Mouse (Mus musculus) cerebellum, postnatal 4 days (tissue): Measurements from ENCODE around the gene Zbtb43.

ENCODE experiments used
- DNase-seq, 2 experiments: peaks; one replicate each; pipeline ENCODE4 v3.0.0; 2022; ENCODE audit warnings: low spot score in 2 of 2, mixed read lengths in 1 of 2

The Zbtb43 gene

DNA sequence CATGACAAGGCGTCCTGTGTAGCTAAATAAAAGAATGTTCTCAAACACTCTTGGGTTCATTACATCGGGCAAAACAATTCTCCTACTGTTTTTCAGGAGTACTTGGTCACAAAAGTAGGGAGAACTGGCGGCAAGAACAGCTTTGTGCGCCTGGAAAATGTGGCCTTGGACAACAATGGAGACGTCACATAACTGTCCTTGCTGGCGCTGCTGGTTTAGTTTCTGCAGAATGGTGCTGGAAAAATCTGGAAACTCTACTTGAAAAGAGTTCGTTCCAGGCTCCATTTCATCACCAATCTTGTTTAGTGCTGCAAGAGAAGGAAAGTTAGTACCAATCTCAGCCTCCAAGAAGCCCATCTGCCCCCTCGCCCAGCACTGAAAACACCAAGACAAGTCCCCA, 13.5 kb downstream of the Zbtb43 start:
- no peak for DNase-seq

DNA sequence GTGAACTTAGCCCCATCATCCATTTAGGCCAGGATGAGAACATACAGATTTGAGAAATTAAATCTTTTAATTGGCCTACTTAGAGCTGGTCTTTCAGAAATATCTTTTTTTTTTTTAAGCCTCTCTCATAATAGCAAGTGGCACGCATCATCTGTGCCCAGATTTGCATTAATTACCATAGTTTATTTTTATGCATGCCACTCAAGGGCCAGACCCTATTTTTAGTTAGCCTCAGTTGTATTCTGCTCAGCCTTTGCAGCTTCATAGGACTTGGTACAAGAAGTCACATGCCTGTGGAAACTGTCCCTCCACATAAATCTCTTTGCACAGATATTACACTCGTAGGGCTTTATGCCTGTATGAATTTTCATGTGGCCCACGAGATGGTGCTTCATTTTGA, 14.9 kb downstream of the Zbtb43 start:
- DNase-seq, result no peak

DNA sequence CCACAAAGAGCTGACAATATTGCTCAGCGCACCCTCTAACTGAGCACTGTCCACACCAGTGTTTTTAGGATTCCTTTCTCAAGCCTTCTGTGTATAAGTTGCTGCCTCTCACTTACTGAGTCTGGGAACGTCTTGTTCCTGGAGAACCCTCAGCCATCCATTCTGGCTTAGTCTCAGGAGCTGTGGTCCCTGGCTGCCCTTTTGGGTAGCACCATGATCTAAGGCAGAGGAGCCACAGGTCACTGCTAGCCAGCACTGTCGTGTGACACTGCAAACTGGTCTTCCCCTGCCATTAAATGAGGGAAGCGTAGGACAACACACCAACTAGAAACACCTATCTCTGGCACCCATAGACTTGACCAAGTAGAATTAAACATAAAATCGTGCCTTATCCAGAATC, 15.6 kb downstream of the Zbtb43 start:
- no peak for DNase-seq

DNA sequence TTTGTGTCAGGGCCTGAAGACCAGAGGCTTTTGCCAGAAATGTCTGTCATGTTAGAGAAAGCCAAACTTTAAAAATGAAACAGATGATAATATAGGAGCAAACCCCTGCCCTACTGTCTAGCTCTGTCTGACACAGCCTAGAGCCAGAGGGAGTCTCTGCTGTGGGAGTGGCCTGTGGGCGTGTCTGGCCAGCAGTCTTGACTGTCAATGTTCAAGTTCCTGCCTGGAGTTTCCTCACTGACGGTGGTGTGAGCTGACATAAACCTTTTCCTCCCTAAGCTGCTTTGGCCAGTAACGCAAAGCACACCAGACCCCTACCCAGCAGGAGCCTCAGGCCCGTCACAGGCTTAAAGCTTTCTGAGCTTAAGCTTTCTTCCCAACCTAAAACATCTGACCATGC, 16.2 kb downstream of the Zbtb43 start:
- DNase-seq, result no peak

DNA sequence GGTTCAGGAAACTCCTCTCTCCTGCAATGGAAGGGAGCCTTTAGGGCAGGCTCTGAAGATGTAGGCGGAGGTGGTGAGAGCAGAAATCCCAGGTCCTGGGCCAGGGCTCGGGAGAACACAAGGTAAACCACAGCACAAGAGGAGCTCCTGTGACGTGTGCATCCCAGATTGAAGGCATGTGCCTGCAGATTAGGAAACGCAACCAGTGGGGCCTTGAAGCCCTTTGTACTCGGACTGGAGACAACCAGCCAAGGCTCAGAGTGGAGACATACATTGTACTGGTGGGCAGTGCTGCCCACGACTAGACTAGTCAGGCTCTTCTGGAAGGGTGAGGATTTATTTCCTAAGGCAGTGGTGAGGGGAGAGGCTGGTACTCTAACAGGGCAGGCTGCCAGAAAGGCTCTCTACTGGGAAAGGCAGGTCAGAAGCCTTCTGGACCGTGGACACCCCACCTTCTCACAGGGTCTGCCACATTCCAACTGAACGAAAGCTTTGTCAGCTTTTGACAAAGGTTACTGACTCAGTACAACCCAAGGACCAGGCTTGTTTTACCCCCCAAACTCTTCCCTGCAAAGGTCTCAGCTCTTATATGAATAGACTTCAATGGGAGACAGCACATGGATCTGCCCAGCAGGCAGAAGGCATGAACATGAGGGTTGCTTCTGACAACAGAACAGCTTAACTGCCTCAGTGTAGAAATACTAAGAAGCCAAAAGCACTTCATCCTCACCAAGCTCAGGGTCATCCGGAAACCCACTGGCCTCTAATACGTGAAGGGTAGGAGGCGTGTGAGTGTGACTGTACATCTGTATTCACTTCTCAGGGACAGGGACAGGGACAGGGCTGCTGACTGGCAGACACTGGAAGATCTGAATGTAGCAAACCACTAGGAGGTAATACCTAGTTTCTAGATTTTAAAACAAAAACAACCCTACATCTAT, 17.1 kb downstream of the Zbtb43 start:
- DNase-seq, result no peak

DNA sequence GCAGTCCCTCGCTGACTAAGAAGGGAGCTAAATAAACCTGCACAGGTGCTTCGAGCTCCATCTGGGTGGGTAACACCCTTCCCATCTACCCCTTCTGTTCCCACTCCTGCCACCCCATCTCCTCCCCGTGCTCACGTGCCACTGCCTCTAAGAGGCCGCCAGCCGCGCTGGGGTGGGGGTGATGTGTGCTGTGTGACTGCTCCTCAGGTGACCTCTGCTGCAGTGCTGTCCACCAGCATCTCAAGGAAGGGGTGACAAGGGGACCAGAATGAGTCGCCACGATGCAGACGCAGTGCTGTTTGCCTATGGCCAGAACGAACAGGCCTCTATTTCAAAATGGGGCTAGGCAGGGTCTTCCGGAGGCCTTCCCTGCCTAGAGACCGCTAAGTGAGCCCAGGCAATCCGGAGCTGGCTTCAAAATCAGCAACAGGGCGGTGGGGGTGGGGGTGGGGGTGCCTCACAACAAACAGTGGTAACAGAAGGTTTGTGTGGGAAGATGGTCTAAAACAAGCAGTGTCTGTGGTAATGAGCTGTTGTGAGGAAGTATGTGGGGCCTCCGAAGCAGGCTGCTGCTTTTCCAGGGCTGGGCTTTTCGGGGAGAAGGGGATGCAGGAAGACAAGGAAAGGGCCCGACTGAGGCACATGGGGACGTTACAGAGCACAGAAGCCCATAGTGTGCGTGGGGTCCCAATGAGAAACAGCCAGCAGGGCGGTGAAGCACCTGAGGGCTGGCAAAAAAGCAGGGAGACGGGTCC, 19.1 kb downstream of the Zbtb43 start:
- no peak for DNase-seq

DNA sequence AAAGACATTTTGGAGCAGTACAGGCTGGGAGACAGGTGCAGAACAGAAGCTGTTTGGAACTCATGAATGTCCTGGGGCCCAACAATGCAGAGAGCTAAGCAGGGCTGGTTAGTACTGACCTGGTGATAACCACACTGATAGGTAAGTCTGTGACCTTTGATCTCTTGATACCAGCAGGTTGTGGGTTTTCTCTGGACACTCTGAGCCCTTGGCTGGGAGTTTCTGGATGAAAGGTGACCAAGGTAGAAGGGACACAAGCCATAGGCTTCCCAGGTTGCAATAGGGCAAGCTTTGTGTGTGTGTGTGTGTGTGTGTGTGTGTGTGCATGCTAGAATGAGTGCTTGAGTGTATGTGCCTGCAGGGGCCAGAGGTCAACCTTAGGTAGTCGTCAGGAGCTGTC, 21.6 kb downstream of the Zbtb43 start:
- DNase-seq, result no peak

DNA sequence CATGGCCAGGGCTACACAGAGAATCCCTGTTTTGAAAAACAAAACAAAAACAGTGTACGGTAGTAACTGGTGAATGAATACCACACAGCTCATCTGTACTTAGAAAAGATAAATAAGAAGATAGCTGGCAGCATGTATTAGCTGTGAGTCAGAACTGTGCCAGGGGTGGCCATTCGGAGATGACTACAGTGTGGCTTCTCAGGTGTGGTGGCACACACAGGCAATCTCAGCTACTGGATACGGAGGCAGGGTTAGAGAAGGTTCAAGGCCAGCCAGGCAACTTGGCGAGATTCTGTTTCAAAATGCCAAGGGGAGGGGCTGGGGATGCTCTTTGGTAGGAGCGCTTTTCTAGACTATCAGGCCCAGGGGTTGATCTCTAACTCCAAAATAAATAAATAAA, 22.6 kb downstream of the Zbtb43 start:
- no peak for DNase-seq

DNA sequence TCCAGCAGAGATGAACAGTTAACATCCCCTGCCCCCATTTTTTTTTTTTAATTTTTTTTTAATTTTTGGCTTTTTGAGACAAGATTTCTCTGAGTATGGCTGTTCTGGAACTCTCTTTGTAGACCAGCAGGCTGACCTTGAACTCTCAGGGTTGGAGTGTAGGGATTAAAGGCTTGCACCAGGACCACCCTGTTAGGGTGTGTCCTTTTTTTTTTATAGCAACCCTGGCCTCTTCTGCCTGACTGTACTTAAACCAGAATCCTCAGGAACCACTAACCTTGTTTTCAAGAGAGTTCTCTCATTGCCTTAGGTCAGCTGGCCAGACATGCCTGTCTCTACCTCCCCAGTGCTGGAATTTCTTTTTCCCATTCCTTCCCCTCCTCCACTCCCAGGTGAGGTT, 23.5 kb downstream of the Zbtb43 start:
- no peak for DNase-seq

DNA sequence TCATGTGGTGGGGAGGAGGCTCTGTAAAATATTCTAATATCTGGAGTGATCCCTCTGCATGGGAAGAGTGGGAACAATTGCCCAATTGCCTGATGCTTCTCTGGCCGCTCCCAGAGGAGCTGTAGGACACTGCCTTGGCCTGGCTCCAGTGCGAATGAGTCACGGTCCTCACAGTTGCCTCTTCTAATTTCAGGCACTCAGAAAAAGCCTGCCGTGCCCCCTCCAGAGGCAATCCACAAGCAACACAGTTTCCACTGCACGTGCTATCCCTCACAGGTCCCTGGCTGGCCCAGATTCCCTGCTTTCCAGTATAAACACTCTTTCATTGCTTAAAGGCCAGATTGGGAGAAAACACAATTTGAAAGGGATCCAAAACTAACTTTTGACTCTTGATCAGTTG, 24.0 kb downstream of the Zbtb43 start:
- peak; percentile 44 to 70 for DNase-seq

DNA sequence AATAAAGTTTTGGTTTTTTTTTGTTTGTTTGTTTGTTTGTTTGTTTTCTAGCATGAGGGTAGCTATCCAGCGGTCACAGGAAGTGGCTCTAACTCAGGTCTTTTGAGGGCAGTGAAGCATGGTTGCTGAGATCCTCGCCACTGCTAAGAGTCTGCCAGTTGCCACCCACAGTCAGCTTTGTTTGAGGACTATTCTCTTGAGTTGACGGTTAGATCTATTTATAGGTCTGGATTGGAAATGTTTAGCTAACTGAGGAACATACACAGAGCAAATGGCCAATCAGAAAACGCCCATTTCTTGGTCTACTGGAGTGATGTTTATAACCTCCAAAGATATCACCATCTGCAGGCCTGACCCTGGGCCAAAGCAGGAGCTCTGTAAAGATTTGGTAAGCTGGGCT, 25.7 kb downstream of the Zbtb43 start:
- no peak for DNase-seq

DNA sequence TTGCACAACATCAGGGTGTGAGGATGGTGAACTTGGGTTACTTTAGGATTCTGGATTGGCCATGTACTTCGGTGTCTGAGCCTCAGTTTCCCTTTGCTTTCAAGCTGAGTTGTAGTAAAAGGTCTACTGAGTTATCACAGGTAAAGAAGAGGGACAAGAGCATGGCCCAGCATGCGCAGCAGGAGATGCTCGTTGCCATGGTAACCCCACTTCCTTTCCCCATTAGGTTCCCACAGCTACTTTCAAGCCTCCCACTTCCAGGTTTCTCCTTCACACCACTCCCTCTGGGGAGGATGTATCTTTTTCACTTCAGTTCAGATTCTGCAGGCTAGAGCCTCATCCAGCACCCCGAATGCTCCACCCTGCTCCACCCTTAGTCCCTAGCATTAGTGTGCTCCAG, 27.5 kb downstream of the Zbtb43 start:
- no peak for DNase-seq

DNA sequence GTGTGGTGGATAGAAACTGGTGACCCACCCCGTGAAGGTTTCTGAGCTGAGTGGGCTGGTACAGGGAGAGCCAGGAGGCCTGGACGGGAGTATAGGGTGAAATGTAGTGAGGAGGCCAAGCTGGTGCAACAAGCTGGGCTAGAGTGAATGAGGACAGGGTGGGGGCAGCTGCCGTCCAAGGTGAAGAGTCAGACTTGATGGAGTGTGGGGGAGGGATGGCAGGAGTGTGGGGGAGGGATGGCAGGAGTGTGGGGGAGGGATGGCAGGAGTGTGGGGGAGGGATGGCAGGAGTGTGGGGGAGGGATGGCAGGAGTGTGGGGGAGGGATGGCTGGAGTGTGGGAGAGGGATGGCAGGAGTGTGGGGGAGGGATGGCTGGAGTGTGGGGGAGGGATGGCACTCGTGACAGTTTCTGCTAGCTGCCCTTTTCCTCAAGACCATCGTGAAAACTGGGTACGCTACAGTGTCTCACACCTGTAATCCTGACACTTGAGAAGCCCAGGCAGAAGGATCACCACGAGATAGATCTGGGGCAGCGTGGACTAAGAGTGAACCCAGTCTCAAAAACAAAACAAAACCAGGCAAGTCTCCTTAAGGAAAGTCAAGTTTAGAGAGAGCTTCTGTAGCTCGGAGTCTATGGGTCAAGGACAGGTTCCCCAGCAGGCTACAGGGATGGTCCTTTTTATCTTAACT, 28.2 kb downstream of the Zbtb43 start:
- no peak for DNase-seq

DNA sequence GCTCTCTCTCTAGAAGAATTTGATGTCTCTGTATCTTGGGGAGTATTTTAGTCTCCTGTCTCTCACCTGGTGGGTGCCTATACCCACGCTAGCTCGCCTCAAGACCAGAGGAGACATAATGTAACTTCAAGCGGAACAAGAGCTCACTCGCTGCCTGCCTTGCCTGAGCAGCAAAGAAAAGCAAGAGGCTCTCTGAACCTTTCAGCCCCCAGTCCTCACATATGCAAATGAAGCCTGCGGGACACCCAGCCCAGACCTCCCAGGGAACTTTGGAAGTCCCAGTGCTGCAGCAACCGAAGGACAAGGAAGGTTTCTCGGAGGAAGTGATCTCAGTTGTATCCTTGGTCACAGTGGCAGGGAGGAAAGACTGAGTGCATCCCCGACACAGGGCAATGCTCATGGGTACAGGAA, 28.9 kb downstream of the Zbtb43 start:
- no peak for DNase-seq

DNA sequence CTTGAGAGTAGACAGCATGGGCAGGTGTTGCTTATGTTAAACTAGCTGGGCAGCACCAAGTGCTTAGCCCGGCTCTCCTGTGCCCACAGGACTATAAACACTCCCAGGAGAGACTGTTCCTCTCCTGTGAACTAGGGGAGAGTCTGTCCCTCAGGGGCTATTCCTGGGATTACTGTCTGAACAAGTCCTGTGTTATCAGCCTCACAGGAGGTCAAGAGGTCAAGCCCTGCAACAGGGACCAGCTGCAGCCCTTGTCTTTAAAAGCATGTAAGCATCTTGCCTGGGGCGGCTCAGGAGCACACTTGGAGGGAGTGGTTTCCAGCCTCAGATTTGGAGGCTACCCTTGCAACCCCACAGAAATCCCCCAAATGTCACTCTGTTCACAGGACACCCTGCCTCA, 30.0 kb downstream of the Zbtb43 start:
- DNase-seq, result no peak

DNA sequence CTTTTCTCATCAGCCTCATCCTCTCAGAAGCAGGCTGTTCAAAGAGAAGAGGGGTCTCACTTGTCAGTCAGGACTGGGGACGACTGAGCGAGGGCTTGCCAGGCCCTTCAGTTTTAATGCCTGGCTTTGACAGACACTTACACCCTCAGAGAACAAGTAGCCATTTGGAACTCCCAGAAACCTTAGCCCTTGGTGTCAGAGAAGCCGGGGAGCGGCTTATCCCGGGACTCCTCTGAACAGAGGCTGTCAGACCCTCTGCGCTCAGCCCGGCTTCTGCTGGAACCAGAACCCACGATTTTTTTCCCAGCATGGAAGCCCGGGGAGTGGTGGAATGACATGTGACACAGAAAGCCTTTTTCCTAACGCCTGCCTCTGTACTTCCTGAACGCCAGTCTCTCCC, 31.2 kb downstream of the Zbtb43 start:
- DNase-seq, result no peak

DNA sequence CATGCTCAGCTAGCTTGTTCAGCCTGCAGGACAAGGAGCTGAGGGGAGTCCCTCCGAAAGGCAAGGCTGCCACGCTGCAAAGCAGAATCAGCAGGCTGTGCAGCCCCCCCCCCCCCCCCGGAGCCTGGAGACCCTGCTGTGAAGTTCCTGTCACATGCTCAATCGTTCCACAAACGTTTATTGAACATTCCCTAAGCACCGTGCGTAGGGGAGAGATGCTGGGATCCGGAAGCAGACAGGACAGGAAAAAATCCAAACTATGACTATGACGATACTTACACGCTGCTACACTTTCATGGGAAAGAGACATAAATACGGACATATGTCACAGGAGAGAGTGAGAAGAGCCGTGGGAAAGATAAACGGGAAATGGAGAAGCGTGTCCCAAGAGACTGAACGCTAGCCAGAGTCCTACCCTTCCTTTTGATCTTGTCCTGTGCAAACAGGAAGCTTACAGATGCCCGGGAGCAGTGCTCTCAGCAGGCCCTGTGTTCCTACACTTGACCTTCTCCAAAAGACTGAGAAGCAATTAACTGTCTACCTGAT, 32.3 kb downstream of the Zbtb43 start:
- no peak for DNase-seq

DNA sequence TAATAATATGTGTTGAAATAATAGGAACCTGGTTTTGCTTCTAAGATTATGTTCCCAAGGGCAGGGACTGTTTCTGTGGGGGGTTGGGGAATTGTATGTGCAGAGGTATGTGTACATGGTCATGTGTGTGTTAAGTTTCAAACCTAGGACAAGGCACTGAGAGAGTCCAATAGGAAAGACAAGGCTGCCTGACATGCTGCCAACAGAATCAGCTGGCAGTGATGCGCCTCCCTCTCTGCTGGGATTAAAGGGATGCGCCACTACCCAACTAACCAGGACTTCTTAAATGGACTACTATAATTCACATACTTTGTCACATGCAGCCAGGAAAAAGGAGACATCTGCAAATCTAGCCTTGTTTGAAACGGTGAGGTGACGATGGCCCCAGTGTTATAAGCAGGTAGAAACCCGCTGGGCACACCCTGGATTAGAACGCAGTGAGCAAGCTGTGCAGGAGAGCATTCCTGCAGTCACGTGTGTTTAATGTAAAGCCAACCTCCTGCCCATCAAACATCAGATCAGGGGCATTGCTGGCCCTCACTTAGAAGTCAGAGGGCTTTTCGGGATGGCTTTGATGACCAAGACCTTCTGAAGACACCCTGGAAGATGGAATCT, 33.2 kb downstream of the Zbtb43 start:
- DNase-seq, result no peak

DNA sequence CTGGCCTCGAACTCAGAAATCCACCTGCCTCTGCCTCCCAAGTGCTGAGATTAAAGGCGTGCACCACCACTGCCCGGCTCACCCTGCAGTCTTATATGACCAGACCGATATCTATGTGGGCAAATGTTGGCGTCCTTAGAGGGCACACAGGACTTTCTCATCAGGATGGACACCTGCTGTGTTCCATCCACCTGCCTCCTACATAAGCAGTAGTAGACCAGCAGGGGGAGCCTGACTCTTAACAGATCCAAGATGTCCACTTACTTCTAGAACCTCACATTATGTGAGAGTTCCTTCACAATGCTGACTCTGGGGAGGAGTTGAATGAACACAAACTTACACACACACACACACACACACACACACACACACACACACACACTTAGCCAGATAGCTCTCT, 35.5 kb downstream of the Zbtb43 start:
- peak in 1 of 2 experiments; percentile 39 for DNase-seq

DNA sequence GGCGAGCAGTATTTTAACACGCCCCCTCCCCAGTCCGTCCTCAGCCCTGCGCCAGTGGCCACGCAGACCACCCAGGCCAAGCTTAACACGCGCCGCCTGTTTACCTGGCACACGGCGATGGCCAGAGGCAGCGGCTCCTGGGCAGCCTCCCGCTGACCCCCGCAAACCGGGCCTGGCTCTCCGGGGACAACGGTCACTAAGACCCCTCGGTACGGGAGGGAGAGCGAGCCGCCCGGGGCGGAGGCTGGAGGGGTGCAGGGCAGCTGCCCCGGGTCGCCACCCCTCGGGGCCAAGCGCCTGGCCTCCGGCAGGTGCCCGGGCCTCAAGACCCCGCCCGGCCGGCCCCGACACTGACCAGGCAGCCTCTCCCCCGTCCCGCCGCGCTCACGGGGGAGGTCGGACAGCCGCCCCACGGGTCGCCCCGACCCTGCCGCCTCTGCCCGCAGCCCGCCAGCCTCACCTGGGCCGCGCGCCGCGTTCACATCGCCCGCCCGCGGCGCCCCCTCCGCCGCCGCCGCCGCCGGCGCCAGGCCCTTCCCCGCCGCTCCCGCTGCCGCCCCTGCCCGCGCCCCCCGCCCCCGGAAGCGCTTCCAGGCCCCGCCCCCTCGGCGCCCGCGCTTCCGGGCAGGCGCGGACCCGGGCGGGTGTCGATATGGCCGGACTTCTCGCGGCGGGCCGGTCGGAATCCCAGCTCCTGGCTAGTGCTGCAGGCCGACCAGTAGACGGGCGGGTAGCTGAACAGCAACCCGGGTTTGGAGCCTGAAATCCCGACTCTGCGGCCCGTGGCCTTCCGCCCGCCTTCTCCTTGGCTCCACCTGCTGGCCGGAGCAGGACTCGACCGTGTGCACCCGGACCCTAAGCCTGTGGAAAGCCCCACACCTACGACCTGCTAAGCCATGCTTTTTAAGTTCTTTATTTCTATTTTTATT, 37.3 kb downstream of the Zbtb43 start, which contains the start of gene Zbtb34:
TSS of gene Zbtb34 (minus strand) at position 554 of the 929 bp plus-strand sequence.
- DNase-seq, result peak; percentile 39 to 67
